Mouse (Mus musculus) C3H10T1/2 (cell line): ENCODE measurements around the gene Olfr827. TPM values are rescaled to one million over a fixed set of nuclear protein-coding genes. Genes with fewer than 3 reads are reported as not detected.

Source experiments
- polyA plus RNA-seq, 2 experiments: library from polyadenylated mRNA; unstranded; fragments of >200 nt; fragmentation: generic; extraction: Trizol; gene quantifications; one replicate each; pipeline ENCODE4 v1.2.1; 2012; ENCODE audit warnings: missing spikeins in 2 of 2

The Olfr827 gene
- polyA plus RNA-seq = not detected

DNA sequence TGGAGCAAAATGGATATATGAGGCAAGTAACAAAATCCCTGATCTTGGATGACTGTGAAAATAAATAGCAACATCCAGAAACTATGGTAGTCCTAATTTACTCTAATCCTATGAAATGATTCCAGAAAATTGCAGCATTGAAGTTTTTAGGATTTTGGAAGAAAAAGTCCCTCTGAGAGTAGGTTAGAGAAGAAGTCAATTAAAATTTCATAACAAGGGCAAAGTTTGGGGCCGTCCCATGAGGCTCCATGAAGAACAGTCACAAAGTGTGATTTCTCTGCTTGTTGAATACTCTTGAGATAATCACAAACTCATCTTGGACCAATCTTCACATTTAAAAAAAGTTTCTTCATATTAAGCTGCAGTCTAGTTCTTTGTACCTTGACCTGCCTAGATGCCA, at the start of gene Olfr827:
Gene Olfr827, minus strand, starts transcription at position 101 of the 400 bp plus-strand sequence.

DNA sequence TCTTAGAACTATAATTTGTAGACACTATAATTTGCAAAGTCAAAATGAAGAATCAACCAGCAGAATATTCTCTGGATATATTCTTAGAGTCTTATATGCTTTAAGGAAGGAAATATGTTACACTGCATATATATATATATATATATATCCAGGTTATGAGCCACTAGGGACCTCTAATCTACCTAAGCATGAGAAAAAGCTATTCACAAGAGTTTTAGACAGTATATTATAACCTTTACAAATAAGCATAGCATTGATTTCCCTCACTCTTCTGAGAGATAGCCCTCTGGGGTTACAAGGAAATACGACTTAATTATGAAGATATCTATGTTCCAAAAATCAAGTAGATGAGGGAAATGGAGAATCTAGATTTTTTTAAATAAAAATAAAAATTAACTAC, 30.1 kb downstream of the Olfr827 start, which contains the start of gene Olfr826:
Gene Olfr826, minus strand, starts transcription at position 101 of the 400 bp plus-strand sequence.

DNA sequence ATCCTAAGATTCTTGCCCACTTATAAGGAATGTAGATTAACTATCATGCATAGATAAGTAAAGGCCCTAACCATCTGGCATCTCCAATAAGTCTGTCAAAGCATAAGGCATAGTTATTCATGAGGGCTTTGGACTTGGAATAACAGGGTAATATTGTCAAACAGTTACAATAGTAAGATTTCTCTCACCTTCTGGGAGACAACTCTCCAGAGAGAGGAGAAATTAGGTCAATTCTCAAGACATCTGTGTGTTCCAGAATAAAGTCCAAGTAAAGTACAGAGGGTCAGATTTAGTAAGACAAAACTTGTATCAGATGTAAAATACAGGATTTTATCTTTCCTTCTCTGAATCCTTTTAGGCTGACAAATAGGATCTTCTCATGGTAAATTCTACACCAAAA, 47.5 kb downstream of the Olfr827 start, which contains the start of gene Olfr825:
Gene Olfr825, minus strand, starts transcription at position 101 of the 400 bp plus-strand sequence.

Other genes starting within 250 kb of the Olfr827 start
- gene Olfr819, start 247.1 kb downstream of the Olfr827 start, polyA plus RNA-seq = not detected
- gene Olfr247, start 238.3 kb downstream of the Olfr827 start, polyA plus RNA-seq = not detected
- gene Gm10310, start 229.3 kb downstream of the Olfr827 start, polyA plus RNA-seq = not detected
- gene Olfr820, start 201.8 kb downstream of the Olfr827 start, polyA plus RNA-seq = not detected
- gene Olfr821, start 184.1 kb downstream of the Olfr827 start, polyA plus RNA-seq = not detected
- gene Olfr822, start 143.2 kb downstream of the Olfr827 start, polyA plus RNA-seq = not detected
- gene Olfr823, start 99.0 kb downstream of the Olfr827 start, polyA plus RNA-seq = not detected
- not detected for gene Olfr824, start 84.4 kb downstream of the Olfr827 start, polyA plus RNA-seq
- gene Olfr825, start 47.6 kb downstream of the Olfr827 start, polyA plus RNA-seq = not detected
- not detected for gene Olfr826, start 30.2 kb downstream of the Olfr827 start, polyA plus RNA-seq
- not detected for gene Neurod4, start 65.8 kb upstream of the Olfr827 start, polyA plus RNA-seq
- gene Tespa1, start 108.5 kb upstream of the Olfr827 start, polyA plus RNA-seq = not detected
- gene Vmn2r84, start 179.9 kb upstream of the Olfr827 start, polyA plus RNA-seq = not detected
- gene Vmn2r85, start 215.3 kb upstream of the Olfr827 start, polyA plus RNA-seq = under 1 TPM in 1 of 2 experiments, not detected in 1; under 0.01 TPM
- not detected for gene Vmn2r86, start 241.6 kb upstream of the Olfr827 start, polyA plus RNA-seq